17 mouse cellular contexts compared by ENCODE assay signal in the genomic region with DNA sequence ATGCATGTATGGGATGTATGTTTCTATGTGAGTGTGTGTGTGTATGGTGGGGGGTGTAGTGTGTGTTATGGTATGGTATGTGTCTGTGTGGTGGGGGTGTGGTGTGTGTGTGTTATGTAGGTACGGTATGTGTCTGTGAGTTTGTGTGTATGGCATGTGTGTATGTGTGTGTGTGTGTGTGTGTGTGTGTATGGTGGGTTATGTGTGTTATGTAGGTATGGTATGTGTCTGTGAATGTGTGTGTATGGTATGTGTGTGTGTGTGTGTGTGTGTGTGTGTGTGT.
DNase-seq lines count a peak whose midpoint lies in the region; ATAC-seq and TF ChIP-seq lines count a peak whose summit lies in the region.
"Had no signal": no experiment of that assay in that cellular context is flagged by ENCODE, and none has a peak within 500 bp of the region (broad histone marks: within the 10 kb centered on the region; RNA-seq: fewer than 3 reads in every experiment).

No protein-coding gene starts in this region.

- H3K9ac ChIP-seq in forebrain, embryonic 12.5 days, result no peak overlapping the region
- H3K9ac ChIP-seq in forebrain, embryonic 11.5 days (ENCODE audit: low read length), result no peak overlapping the region
- no peak overlapping the region for H3K9ac ChIP-seq in limb, embryonic 13.5 days
- no peak overlapping the region for H3K9ac ChIP-seq in forebrain, postnatal 0 days
- no peak overlapping the region for H3K9ac ChIP-seq in neural tube, embryonic 14.5 days (replicated peaks; ENCODE audit: low read depth, low read length)
- H3K9ac ChIP-seq: embryonic facial prominence, embryonic 15.5 days; heart, embryonic 15.5 days; intestine, embryonic 15.5 days; liver, embryonic 14.5 days; lung, embryonic 15.5 days; midbrain, embryonic 12.5 days had no signal

- H3K27ac ChIP-seq in forebrain, embryonic 12.5 days, result no peak overlapping the region
- no peak overlapping the region; the same call in 1 of the 2 replicates for H3K27ac ChIP-seq in forebrain, embryonic 11.5 days (ENCODE audit: low read depth, low read length)
- H3K27ac ChIP-seq in limb, embryonic 13.5 days, result no peak overlapping the region
- H3K27ac ChIP-seq in limb, embryonic 10.5 days, result no peak overlapping the region
- peak overlapping the region; percentile 70 for H3K27ac ChIP-seq in forebrain, postnatal 0 days (ENCODE audit: low read depth, low read length)
- no peak overlapping the region for H3K27ac ChIP-seq in neural tube, embryonic 14.5 days (ENCODE audit: low read depth, low read length)
- H3K27ac ChIP-seq: embryonic facial prominence, embryonic 15.5 days; heart, embryonic 15.5 days; intestine, embryonic 15.5 days; liver, embryonic 14.5 days; lung, embryonic 15.5 days; macrophage; midbrain, embryonic 12.5 days had no signal

- no peaks in the 10 kb centered on the region for H3K27me3 ChIP-seq in forebrain, embryonic 12.5 days
- H3K27me3 ChIP-seq in forebrain, embryonic 11.5 days (ENCODE audit: control insufficient read depth, insufficient read depth, low read length), result no peaks in the 10 kb centered on the region
- no peaks in the 10 kb centered on the region for H3K27me3 ChIP-seq in limb, embryonic 13.5 days
- no peaks in the 10 kb centered on the region for H3K27me3 ChIP-seq in limb, embryonic 10.5 days (ENCODE audit: low read depth, poor library complexity, severe bottlenecking)
- H3K27me3 ChIP-seq in forebrain, postnatal 0 days (ENCODE audit: insufficient read depth, low read length), result no peaks in the 10 kb centered on the region
- no peaks in the 10 kb centered on the region for H3K27me3 ChIP-seq in neural tube, embryonic 14.5 days (ENCODE audit: control insufficient read depth, insufficient read depth, low read length)
- H3K27me3 ChIP-seq: embryonic facial prominence, embryonic 15.5 days; heart, embryonic 15.5 days; intestine, embryonic 15.5 days; lung, embryonic 15.5 days; midbrain, embryonic 12.5 days; Patski had no signal

- no peaks in the 10 kb centered on the region for H3K9me3 ChIP-seq in forebrain, embryonic 12.5 days
- H3K9me3 ChIP-seq in forebrain, embryonic 11.5 days (ENCODE audit: control insufficient read depth, low read length), result no peaks in the 10 kb centered on the region
- H3K9me3 ChIP-seq in limb, embryonic 13.5 days, result no peaks in the 10 kb centered on the region
- H3K9me3 ChIP-seq in limb, embryonic 10.5 days (replicated peaks), result no peaks in the 10 kb centered on the region
- H3K9me3 ChIP-seq in forebrain, postnatal 0 days (ENCODE audit: low read length), result no peaks in the 10 kb centered on the region
- no peaks in the 10 kb centered on the region for H3K9me3 ChIP-seq in neural tube, embryonic 14.5 days (ENCODE audit: control insufficient read depth, low read length)
- H3K9me3 ChIP-seq: embryonic facial prominence, embryonic 15.5 days; heart, embryonic 15.5 days; intestine, embryonic 15.5 days; lung, embryonic 15.5 days; midbrain, embryonic 12.5 days had no signal

- H3K4me1 ChIP-seq in forebrain, embryonic 12.5 days, result peaks cover 9% of the 10 kb centered on the region; the same call in 1 of the 2 replicates
- 0 out of 2 replicates have a peak, but pooled peaks cover 2% of the 10 kb centered on the region for H3K4me1 ChIP-seq in forebrain, embryonic 11.5 days (replicated peaks; ENCODE audit: control insufficient read depth, insufficient read depth, low read length)
- H3K4me1 ChIP-seq in limb, embryonic 13.5 days, result peaks cover 19% of the 10 kb centered on the region
- H3K4me1 ChIP-seq in limb, embryonic 10.5 days, result no peaks in the 10 kb centered on the region
- H3K4me1 ChIP-seq in forebrain, postnatal 0 days (ENCODE audit: insufficient read depth), result no peaks in the 10 kb centered on the region
- H3K4me1 ChIP-seq in neural tube, embryonic 14.5 days (ENCODE audit: control insufficient read depth, insufficient read depth, low read length), result no peaks in the 10 kb centered on the region

- WGBS in forebrain, embryonic 12.5 days, result 96% methylated on average over 1 of the region's 1 CpGs
- 100% methylated on average over 1 of the region's 1 CpGs for WGBS in forebrain, embryonic 11.5 days
- 94% methylated on average over 1 of the region's 1 CpGs for WGBS in limb, embryonic 13.5 days
- 93% methylated on average over 1 of the region's 1 CpGs for WGBS in limb, embryonic 10.5 days
- WGBS in forebrain, postnatal 0 days, result 96% methylated on average over 1 of the region's 1 CpGs
- 100% methylated on average over 1 of the region's 1 CpGs for WGBS in neural tube, embryonic 14.5 days

- 0 out of 2 replicates have a peak, but pooled peaks have one; percentile 23 for ATAC-seq in forebrain, embryonic 12.5 days (ENCODE audit: low FRiP score)
- ATAC-seq in forebrain, embryonic 11.5 days (replicated peaks; ENCODE audit: low FRiP score), result no peak
- peak; percentile 30; the same call in 1 of the 2 replicates for ATAC-seq in limb, embryonic 13.5 days (ENCODE audit: low FRiP score, low read depth)
- peak; percentile 15 for ATAC-seq in forebrain, postnatal 0 days
- ATAC-seq in neural tube, embryonic 14.5 days (ENCODE audit: low read depth), result peak; percentile 24; the same call in 1 of the 2 replicates
- ATAC-seq: CD4-positive, CD25-positive, alpha-beta regulatory T cell, adult 4 months; Patski had no signal

- DNase-seq in forebrain, embryonic 11.5 days (ENCODE audit: low spot score), result no peak
- no peak for DNase-seq in limb, embryonic 10.5 days (ENCODE audit: low spot score)
- no peak for DNase-seq in forebrain, postnatal 0 days
- no peak for DNase-seq in spleen, adult 12 weeks (ENCODE audit: low spot score)
- DNase-seq in right cerebral cortex, postnatal 25 days, result no peak

- TF ChIP-seq CTCF in forebrain, postnatal 0 days (IDR thresholded peaks at IDR 0.05; ENCODE audit: low read depth), result no peak

- H3K36me3 ChIP-seq in forebrain, embryonic 12.5 days (replicated peaks), result peaks cover 33% of the 10 kb centered on the region
- H3K36me3 ChIP-seq in forebrain, embryonic 11.5 days (ENCODE audit: control insufficient read depth, insufficient read depth, low read length), result no peaks in the 10 kb centered on the region; the same call in 1 of the 2 replicates
- peaks cover 45% of the 10 kb centered on the region for H3K36me3 ChIP-seq in limb, embryonic 13.5 days
- H3K36me3 ChIP-seq in limb, embryonic 10.5 days, result peaks cover 49% of the 10 kb centered on the region
- peaks cover 20% of the 10 kb centered on the region for H3K36me3 ChIP-seq in forebrain, postnatal 0 days (ENCODE audit: insufficient read depth)
- no peaks in the 10 kb centered on the region for H3K36me3 ChIP-seq in neural tube, embryonic 14.5 days (ENCODE audit: control insufficient read depth, insufficient read depth, low read length)

- H3K4me2 ChIP-seq in forebrain, embryonic 12.5 days, result no peak overlapping the region
- no peak overlapping the region for H3K4me2 ChIP-seq in forebrain, embryonic 11.5 days (ENCODE audit: low read depth, low read length, severe bottlenecking)
- H3K4me2 ChIP-seq in limb, embryonic 13.5 days (replicated peaks), result no peak overlapping the region
- no peak overlapping the region for H3K4me2 ChIP-seq in forebrain, postnatal 0 days (ENCODE audit: low read depth)
- no peak overlapping the region for H3K4me2 ChIP-seq in neural tube, embryonic 14.5 days (ENCODE audit: low read depth, low read length)
- H3K4me2 ChIP-seq: embryonic facial prominence, embryonic 15.5 days; heart, embryonic 15.5 days; intestine, embryonic 15.5 days; lung, embryonic 15.5 days; midbrain, embryonic 12.5 days had no signal

- H3K4me3 ChIP-seq in forebrain, embryonic 12.5 days (replicated peaks), result no peak overlapping the region
- no peak overlapping the region for H3K4me3 ChIP-seq in forebrain, embryonic 11.5 days (ENCODE audit: low read depth, low read length)
- H3K4me3 ChIP-seq in limb, embryonic 13.5 days, result no peak overlapping the region
- H3K4me3 ChIP-seq in limb, embryonic 10.5 days, result no peak overlapping the region
- no peak overlapping the region for H3K4me3 ChIP-seq in forebrain, postnatal 0 days (ENCODE audit: low read depth, low read length)
- H3K4me3 ChIP-seq in neural tube, embryonic 14.5 days (ENCODE audit: low read depth, low read length), result no peak overlapping the region
- H3K4me3 ChIP-seq: embryonic facial prominence, embryonic 15.5 days; heart, embryonic 15.5 days; intestine, embryonic 15.5 days; lung, embryonic 15.5 days; midbrain, embryonic 12.5 days had no signal
